Mouse (Mus musculus): ENCODE measurements at regions not wholly inside any gene's neighbourhood (a gene's known extent, or its start where the extent isn't known, plus 50 kb on each side); places are given as distances from the start of the nearest gene placed in this dataset.

GRCm38 (mm10) chr16:93533205-93533604 lies 70.7 kb downstream of the Setd4 start:
- in situ Hi-C loops (cut with MboI, MseI): no loop called here

- in situ Hi-C loops (cut with MboI, MseI): no loop called here
Measured at GRCm38 (mm10) chr16:93531937-93532336, 71.9 kb downstream of the Setd4 start.

- in situ Hi-C loops (cut with MboI, MseI): no loop called here
Measured at GRCm38 (mm10) chr16:93522485-93522884, 81.4 kb downstream of the Setd4 start.

- in situ Hi-C loops (cut with MboI, MseI): no loop called here
Measured at GRCm38 (mm10) chr16:93520481-93520880, 83.4 kb downstream of the Setd4 start.

GRCm38 (mm10) chr16:93518620-93519019 lies 85.2 kb downstream of the Setd4 start:
- in situ Hi-C loops (cut with MboI, MseI): no loop called here

- in situ Hi-C loops (cut with MboI, MseI): no loop called here
Measured at GRCm38 (mm10) chr16:93516793-93517192, 87.1 kb downstream of the Setd4 start.

- in situ Hi-C loops (cut with MboI, MseI): no loop called here
Measured at GRCm38 (mm10) chr16:93515456-93515941, 88.4 kb downstream of the Setd4 start.

- in situ Hi-C loops (cut with MboI, MseI): no loop called here
Measured at GRCm38 (mm10) chr16:93513616-93514041, 90.2 kb downstream of the Setd4 start.

- in situ Hi-C loops (cut with MboI, MseI): no loop called here
Measured at GRCm38 (mm10) chr16:93511988-93512387, 91.9 kb downstream of the Setd4 start.

- in situ Hi-C loops (cut with MboI, MseI): no loop called here
Measured at GRCm38 (mm10) chr16:93511517-93511916, 92.3 kb downstream of the Setd4 start.

- in situ Hi-C loops (cut with MboI, MseI): no loop called here
Measured at GRCm38 (mm10) chr16:93498800-93499199, 105.1 kb downstream of the Setd4 start.

GRCm38 (mm10) chr16:93493337-93494002 lies 110.4 kb downstream of the Setd4 start:
- in situ Hi-C loops (cut with MboI, MseI): no loop called here

- in situ Hi-C loops (cut with MboI, MseI): no loop called here
Measured at GRCm38 (mm10) chr16:93486646-93487550, 117.0 kb downstream of the Setd4 start.

- in situ Hi-C loops (cut with MboI, MseI): no loop called here
Measured at GRCm38 (mm10) chr16:93469957-93470356, 133.9 kb downstream of the Setd4 start.

GRCm38 (mm10) chr16:93465741-93466140 lies 138.1 kb downstream of the Setd4 start:
- in situ Hi-C loops (cut with MboI, MseI): no loop called here

GRCm38 (mm10) chr16:93464898-93465297 lies 139.0 kb downstream of the Setd4 start:
- in situ Hi-C loops (cut with MboI, MseI): no loop called here

- in situ Hi-C loops (cut with MboI, MseI): no loop called here
Measured at GRCm38 (mm10) chr16:93463405-93463804, 140.5 kb downstream of the Setd4 start.

GRCm38 (mm10) chr16:93462286-93462610 lies 141.6 kb downstream of the Setd4 start:
- in situ Hi-C loops (cut with MboI, MseI): no loop called here

- in situ Hi-C loops (cut with MboI, MseI): no loop called here
Measured at GRCm38 (mm10) chr16:93461406-93462285, 142.2 kb downstream of the Setd4 start.

- in situ Hi-C loops (cut with MboI, MseI): no loop called here
Measured at GRCm38 (mm10) chr16:93459497-93460240, 144.2 kb downstream of the Setd4 start.
